Mouse (Mus musculus) testis, adult 2 months (tissue): Measurements from ENCODE around the gene Myh9.

ENCODE experiments used
- CTCF ChIP-seq: fragments of 200-500 bp; IDR thresholded peaks from 2 replicates; pipeline ENCODE4 v1.5.1; 2012; ENCODE audit warnings: low read depth, mild to moderate bottlenecking, inconsistent platforms, low read length, moderate library complexity; ENCODE audit not compliant: control insufficient read depth, insufficient read depth, insufficient replicate concordance
- POLR2A ChIP-seq: fragments of 200-500 bp; IDR thresholded peaks from 2 replicates; pipeline ENCODE4 v1.6.1; 2012; ENCODE audit warnings: low read depth, mild to moderate bottlenecking, inconsistent platforms, low read length, moderate library complexity; ENCODE audit not compliant: control insufficient read depth

DNA sequence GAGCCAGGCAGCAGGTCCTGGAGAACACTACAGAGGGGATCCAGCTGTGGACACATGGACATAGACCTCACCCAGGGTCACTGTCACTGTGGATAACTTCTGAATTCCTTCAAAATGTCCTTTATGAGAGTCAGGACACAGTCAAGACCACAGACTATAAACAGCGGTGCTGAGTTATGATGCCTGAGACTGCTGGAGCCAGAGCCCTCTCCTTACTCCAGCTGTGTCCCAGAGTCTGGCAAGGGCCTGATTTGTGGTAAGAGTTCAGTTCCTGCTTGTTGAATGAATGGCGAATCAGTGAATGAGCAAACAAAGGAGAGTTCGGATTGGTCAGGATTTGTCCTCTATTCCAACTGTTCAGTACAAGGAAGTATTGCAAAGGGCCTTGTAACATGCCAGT, 34.7 kb upstream of the Myh9 start:
- TF ChIP-seq CTCF (no peak), POLR2A (no peak)
